Mouse (Mus musculus) mouse embryonic stem cell (cell line): ENCODE data around the gene Rexo2.
"Not testable (repeated sequence)": the region's sequence is repeated elsewhere in the genome, so short reads cannot be mapped to it uniquely, and the experiment has no call there.

Experiments
- in situ Hi-C, 2 experiments: fragments of 300-500 bp; cut with MboI; formaldehyde crosslinking; loops; 1 replicate in 1 of 2; 3 replicates in 1 of 2; pipeline ENCODE4 v1.14.3; 2019 to 2020; ENCODE audit warnings: low sequenced_read_pairs in 2 of 2, low pct_unique_long_range_greater_than_20kb in 1 of 2, mixed read lengths in 1 of 2; ENCODE audit not compliant: unreplicated experiment in 1 of 2

Gene Rexo2

DNA sequence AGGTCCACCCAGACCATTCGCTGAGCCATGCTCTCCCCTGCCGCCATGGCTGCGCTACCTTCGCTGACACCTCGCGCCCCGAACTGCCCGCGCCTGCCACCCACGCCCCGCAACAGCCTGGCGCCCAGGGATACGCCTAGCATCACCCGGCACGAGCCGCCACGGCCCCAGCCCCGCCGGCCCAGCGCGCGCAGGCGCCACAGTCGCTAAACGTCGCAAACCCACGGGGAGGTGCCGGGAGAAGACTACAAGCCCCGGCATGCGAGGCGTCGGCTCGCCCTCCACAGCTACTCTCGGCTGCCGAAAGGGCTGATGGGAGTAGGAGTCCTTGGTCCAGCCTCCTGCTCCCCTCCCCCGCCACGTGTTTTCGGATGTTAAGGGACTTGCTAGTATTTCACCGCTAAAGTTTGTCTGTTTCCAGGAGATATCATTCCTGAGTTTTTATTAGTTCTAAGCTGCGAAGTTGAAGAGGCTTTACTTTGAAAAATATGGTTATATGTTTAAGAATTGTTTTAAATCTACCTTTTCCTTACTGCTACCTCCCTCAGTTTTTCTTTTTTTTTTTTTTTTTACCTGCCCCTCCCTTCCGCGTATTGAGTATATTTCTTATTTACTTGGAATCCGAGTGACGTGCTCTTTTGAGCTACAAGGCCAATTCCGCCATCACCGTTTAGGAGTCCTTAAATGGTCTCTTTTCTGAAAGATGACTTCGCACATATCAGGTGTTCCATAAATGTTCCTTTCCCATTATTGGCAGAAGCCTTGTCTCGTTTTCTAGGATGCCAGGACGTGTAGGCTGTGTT, at the start of gene Rexo2:
Gene Rexo2 (minus strand): TSS at position 213 of the 803 bp plus-strand sequence.
- in situ Hi-C loops, result no loop called here

DNA sequence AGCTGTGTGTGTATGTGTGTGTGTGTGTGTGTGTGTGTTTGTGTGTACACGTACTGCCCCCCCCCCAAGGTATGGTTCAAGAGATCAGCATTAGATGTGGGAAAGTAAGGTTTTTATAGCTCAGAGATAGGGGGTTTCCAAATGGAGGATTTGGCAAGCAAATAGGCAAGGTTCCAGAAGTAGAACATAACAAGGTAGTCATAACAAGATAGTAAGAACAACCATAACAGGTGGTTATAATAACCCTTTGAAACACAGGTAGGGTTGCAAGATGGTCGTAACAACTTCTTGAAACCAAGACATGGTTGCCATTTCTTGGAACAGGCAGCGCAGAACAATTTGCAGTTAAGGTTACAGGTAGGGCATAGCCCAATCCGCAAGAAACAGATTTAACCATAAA, 46.1 kb upstream of the Rexo2 start:
- in situ Hi-C loops, result no loop called here

DNA sequence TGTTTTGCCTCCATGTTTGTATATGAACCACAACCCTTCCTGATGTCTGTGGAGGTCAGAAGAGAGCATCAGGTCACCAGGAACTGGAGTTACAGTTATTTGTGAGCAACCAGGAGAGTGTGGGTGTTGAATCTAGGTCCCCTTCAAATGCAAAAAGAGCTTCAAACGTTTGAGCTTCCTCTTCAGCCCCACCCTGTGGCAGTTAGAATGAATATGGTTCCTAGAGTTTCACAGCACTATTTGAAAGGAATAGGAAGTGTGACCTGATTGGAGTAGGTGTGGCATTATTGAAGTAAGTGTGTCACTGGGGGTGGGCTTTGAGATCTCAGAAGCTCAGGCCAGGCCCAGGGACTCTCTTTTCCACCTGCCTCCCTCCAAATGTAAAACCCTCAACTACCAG, 45.1 kb upstream of the Rexo2 start:
- in situ Hi-C loops, result no loop called here

DNA sequence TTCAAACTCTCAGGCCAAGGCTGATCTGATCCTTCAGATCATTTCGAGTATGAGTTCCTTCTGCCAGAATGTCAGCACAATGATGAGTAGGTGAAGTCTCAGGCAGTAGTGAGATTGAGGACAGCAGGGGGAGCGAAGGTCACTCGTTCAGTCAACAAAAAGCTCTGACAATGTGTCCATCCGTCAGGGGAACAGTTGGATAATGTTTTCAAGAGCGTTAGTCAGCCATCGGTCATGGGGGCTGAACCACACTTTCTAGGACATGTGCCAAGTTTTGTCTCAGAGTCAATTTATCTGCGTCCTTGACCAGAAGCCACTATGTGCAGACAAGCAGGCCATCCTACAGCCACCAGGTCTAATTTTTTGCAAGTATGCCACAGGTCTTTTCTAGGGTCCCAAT, 40.0 kb upstream of the Rexo2 start:
- in situ Hi-C loops, result not testable (repeated sequence)

DNA sequence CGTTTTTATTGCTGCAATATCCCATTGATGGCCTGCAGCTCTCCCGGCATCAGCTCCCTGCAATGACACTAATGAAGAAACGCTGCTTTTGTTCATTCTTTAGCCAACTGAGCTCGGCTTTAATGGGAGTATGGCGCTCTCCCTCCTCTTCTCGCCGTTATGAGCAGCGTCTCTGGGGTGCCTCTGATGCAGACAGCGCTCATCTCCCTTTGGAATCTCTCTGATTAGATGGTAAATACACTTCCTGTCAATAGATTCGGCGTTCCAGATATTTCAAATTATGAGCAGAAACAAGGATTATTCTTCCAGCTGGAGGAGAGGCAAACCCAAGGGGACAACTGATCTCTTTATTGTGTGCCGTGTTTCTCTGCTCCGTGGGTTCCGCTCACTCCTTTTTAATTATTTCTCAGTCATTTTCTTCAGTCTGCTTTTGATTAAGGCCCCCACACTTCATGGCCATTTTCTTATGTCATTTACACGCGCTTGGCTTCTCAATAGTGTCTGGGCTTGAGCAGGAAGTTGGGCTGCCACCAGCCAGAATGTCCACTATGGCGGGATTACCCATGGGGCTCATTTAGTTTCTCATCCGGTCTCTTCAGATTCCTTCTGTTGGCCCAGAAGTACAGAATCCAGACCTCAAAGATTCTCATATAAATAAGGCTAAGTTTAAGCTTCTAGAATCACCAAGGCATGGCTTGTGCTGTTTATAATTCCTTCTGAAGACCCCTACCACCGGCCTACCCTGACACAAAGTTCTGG, 37.1 kb upstream of the Rexo2 start:
- in situ Hi-C loops, result no loop called here

DNA sequence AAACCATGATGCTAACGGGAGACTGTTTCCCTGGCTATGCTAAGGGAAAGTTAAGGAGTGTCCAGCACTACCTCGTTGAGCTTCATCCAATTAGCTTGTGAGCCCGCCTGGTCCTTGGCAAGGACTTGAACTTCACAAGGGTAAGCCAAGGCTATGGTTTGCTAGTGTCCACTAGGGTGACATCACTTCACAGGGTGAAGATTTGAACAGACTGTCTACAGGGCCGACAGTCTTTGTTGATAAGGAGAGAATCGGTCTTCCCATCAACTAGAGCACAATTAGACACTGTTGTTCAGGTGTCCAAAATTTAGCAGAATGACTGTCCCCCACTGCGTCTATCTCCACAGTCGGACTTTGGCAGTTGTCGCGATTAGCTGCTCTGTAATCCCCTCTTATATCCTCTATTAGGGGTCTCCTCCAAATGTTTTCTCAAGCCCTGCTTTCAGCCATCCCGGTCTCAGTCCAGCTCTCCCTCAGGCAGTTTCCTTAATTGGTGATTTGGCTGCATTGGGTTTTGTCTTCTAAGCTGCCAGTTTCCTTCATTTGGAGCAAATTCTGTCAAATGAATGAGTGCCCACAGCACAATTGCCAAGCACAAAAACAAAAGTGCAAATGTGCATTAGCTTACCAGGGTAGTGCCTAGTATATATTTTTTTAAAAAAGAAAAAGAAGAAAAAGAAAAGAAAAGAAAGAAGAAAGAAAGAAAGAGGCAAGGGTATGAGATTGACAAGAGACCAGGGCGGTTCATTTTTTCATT, 36.4 kb upstream of the Rexo2 start:
- in situ Hi-C loops, result no loop called here

DNA sequence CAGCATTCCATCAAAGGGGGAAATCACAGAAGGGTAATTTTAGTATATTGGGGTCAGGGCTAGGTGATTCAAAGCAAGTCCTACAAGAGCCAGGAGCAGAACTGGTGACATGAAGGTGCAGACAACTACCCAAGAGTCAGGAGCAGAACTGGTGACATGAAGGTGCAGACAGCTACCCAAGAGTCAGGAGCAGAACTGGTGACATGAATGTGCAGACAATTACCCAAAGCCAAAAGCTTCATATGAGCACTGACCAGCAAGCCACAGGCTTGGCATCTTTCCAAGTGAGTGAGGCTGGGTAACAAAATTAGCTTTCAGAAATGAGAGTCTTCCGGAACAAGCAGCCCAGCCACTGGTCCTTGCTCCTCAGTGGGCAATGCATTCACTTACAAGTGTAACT, 34.9 kb upstream of the Rexo2 start:
- in situ Hi-C loops, result no loop called here

DNA sequence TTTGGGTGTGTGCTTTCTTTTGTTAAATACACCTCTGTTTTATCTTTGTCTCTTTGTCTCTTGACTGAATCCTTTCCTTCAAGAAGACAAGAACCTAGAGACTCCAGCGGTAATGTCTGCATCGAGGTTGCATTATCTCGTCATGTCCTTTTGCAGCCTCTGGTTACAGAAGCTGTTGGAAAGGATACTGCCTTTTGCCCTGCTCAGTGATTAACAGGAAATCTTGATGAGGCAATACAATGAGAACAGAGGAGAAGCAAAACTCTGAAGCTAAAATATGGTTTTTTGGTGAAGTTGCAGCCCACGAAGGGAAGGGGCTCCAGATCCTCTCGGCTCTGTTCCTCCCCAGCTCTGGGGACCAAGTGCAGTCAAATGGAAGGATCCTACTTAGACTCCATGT, 29.7 kb upstream of the Rexo2 start:
- in situ Hi-C loops, result no loop called here

DNA sequence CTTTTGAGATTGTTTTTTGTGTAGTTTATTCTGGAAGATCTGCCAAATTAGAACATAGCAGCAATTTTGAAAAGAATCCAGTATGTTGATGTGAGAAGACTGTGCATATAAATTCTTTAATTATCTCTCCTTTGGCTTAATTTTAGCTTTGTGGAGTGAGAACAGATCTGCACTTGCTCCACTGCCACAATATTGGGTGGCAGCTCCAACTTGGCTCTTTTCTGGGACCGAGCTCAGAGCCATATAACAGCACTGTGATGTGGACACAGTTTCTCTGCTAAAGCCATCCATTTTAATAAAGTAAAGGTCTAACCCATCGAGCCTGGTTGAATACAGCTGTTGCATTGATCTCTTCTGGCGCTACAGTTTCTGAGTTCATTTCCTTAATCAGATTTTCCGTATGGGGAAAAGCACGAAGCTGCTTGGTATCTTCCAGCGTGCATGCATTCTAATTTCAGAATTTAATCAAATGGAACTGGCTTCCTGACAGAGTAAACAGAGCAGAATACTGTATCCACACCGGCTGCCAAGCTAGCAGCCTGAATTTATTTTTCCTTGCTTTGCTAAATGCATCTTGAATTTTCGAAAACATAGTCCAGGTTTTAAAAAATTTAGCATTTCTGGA, 24.4 kb upstream of the Rexo2 start:
- in situ Hi-C loops, result no loop called here

DNA sequence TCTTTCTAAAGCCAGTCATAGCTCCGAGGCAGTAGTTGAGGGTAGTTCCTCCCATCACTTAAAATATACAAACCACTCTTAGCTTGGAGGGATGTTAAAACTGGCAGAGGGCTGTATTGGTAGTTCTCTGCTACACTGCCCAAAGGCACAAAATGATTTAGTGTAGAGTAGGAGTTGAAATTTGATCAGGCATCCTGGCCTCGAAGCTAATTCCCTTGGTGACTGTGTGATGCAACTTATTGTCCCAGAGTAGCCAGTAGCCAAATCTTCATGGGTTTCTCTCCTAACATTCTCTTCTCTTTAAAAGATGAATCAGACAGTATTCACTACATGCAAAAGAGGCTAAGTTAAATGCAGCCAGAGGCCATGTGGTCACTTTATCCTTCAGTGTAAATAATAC, 22.6 kb upstream of the Rexo2 start:
- in situ Hi-C loops, result no loop called here

DNA sequence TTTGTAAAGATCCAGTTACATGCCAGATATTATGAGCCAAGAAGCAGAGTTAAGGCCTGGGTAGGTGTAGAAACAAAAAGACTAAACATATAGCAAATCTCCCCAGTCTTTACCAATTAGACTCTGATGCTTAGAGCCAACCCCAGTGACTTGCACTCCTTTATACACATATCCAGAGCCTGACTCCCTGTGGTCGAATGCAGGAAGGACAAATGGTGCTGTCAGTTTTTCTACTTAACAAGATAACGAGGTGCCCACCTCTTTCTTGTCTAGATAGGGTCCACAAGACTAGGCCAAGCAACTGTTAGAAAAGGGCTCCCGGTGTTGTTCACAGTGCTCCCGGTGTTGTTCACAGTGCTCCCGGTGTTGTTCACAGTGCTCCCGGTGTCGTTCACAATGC, 20.8 kb upstream of the Rexo2 start:
- in situ Hi-C loops, result no loop called here

DNA sequence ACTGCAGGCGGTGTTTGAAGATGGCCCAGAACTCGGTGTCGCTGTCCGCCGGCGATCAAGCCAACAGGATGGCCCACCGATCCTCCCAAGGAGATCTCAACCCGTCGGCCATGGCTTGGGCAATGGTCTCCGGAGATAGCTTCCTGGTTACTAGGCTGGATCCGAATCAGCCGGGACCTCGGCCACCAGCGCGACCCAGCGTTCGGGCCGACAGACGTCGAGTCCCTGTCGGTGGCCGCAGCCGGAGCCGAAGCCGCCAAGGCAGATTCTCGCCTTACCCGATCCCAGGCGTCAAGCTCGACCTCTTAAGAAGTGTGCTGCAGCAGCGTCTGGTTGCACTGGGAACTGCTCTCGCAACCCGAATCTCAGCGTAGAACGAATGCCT, 15.1 kb upstream of the Rexo2 start:
- in situ Hi-C loops, result no loop called here

DNA sequence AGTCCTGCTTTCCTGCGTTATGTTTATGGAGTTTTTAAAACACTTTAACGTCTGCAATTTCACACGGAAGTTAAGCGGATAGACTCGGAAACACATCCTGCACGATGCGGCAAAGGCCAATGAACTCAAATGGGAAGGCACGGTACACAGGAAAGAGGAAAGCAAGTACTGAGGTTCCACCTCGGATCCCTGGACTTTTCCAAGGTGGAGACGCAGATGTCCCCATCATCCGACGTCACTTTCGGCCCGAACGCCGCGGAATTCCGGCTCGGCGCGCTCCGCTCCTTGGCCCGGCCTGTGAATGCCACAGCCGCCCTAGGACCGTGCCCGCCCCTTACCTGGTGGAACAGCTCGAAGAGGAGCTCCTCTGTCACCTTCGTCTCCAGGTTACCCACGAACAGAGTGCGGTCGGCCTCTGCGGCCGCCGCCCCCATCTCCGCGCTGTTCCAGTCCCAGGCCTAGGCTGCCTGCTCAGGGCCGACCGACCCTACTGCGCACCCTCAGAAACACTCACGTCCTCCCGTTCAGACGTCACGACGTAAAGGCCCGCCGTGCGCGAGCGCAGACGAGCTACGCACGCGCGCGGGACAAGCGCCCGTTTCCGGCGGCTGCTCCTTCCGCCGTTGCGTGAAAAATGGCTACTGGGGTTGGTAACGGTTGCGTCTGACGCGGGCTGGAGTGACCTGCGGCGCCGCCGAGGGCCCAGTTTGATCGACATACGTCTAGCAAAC, 14.6 kb upstream of the Rexo2 start, which contains the start of the genes Rbm7 and Gm5617:
Gene Rbm7 (minus strand): TSS at position 483 of the 731 bp plus-strand sequence.
Gene Gm5617 (plus strand): TSS at position 626 of the 731 bp plus-strand sequence.
- in situ Hi-C loops, result no loop called here

DNA sequence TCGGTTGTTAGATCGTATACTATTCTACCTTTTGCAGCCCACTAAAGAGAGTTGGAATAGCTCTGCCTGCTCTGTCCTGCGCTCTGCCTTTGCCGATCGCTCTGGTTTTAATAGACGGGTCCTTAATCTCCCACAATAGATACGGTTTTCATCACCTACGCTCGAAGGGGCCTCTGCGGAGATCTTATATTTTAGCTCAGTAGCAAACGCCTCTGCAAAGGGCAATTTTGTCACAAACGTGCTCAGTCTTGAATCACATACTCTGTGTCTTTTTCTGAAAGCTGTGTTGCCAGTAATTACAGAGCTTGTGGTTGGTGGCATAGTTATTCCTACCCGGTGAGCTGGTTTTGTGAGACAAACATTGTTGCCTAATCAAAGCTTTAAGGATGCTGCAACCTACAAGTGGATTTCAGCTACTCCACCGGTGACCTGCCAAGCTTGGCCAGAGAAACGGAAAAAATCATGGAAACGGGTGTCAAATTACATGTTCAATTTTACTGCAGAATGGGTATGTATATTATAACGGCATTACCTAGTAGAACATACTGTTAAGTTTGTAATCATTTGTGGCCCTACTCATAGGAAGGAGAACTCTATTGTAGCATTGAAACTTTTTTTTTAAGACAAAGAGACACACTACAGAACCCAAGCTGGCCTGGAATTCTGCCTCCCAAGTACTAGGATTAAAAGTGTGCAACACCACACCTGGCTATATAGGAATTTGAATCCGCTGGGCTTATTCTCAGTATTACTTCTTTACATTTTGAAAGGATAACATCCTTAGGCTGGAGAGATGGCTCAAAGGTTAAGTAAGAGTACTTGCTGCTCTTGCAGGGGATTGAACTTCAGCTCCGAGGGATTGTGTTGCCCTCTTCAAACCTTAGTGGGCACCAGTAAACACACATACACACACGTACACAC, 1.1 kb upstream of the Rexo2 start:
- in situ Hi-C loops, result no loop called here

DNA sequence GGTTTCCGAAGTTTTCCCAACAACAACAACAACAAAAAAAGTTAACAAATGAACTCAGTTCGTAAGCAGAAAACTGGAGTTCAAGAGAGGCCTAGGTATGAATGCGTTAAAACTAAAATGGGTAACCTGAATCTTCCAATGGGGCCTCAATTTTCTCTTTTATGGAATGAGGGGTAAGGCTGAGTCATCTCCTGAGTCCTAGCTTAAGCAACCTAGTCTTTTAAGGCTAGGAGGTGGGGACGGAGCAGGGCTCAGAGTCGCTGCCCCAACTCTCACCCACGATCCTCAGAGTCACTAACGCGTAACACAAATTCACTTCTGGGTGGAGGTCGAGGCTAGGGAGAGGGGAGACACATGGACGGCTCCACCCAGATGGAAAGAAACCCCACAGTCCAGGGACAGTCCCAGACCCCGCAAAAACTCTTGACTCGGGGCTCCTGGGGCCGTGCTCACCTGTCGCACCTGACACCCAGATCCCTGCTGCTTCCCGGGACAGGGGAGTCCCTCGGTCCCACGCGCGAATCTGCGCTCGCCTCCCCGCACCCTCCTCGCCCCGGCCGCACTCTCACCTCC, 499 bp downstream of the Rexo2 start:
- in situ Hi-C loops, result no loop called here

DNA sequence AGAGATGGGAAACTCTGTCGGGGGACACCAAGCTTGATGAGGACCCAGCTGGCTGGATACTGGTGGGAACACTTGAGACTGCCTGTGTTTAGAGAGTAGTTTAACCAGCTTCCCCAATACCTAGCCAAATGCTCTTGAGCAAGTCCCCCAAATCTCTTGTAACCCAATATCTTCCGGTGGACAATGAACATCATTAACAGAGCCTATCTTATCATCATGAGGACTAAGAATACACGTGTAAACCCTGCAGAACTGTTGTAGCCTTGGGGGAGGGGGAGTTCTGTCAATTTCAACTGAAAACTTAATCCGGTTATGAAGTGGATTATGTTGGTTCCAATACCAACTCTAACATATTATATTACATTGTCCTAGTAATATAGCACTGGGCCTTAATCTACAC, 1.6 kb downstream of the Rexo2 start:
- in situ Hi-C loops, result no loop called here
